Mouse (Mus musculus) liver, embryonic 18 days (tissue): ENCODE measurements around the gene Ncmap. TPM values are rescaled to one million over a fixed set of nuclear protein-coding genes. Genes with fewer than 3 reads are reported as not detected.

ENCODE experiments used
- polyA plus RNA-seq: library from polyadenylated mRNA; depleted of rRNA; stranded (reverse); fragments of >200 nt; gene quantifications from 2 replicates; pipeline ENCODE4 v1.2.3, GENCODE M21; 2012; rRNA removed

The Ncmap gene
- polyA plus RNA-seq = 0.02 and 0.13 TPM in 2 replicates

DNA sequence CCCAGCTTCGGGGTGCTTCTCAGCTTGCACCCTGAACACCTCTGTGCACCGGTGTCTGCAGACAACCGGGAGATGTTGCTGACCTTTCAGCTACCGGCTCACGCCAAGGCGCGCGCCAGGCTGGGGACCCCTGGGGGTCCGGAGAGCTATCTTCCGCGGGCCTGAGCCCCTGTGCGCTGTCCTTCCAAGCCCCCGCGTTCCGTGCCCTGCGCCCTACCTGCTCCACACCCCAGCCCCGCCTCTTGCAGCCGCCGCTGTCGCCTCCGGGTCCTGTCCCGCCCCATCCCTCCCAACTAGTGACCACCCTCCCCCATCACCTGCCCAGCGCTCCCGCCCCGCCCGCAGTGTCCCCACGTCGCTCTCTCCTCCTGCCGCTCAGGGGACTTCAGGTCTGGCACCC, at the start of gene Ncmap:
Ncmap (minus strand) TSS at position 237 of the 400 bp plus-strand sequence.

DNA sequence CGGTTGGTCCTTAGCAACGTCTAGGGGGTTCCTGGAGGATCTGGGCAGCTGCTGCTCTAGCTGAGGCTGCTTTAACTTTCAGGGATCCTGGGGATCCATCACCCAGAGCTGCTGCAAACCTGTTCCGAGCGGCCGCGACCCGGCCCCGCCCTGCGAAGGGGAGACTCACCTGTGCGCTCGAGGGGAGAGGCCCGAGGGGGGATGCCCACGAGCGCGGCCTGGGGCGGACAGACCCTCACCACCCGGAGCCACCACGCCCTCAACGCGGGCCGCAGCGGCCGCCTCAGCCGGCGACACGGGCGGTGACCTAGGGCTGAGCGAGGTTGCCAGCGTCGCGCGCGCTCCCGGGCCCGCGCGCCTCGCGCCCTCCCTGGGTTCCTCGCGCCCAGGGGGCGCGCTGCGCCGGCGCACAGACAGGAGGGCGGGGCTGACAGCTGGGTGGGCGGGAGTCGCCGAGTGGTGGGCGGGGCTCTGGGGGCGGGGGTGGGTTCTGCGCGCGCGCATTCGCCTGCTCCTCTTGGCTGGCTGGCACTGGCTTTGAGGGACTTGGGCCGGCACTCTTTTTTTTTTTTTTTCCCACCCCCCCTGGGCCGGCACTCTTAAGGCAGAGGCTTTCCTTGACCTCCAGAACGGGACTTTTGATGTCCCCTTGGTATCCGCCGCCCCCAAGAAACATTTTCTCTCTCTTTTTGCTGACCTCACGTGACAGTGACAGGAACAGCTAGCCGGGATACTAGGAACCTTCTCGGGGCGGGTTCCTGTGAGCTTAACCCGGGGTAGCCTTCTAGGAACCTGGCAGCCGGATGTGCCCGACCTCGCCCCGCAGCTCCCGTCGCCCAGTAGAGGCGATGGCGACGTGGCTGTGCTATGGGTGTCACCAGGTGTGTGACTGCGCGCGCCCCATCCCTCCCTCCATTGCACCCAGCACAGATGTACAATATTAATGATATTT, 35.7 kb upstream of the Ncmap start, which contains the start of gene Rcan3:
Rcan3 (minus strand) TSS at position 411 of the 952 bp plus-strand sequence.

DNA sequence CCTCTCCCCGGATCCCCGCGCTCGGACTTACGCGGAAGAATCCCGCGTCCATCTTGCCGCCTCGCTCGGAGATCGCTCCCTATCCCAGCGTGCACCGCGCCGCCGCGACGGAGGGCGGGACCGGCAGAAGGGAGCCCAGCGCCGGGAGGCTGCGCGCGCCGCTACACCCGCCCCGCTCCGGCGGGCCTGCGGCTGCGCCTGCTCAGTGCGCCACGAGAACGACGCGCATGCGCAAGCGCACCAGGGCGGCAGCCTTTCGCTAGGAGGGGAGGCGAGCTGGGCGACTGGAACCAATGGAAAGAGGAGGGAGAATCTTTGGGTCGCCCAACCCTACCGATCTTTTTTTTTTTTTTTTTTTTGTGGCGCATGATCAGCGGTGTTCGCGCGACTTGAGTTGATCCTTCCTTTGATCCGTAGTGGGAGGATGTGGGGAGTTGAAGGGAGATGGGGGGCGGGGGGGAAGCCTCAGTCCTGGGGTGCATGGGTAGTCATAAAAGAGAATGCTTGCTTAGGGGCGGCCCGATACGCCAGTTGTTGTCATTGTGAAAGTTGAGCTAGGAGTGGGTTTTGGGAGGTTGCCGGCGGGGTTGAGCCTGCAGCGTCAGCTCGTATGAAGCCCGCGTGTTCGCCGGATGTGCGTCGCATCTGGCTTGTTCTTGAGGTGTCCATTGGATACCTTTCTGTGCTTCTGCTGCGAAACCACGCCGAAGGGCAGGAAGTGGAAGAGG, 44.8 kb downstream of the Ncmap start, which contains the start of gene Srrm1:
Srrm1 (minus strand) TSS at position 256 of the 728 bp plus-strand sequence.

Other genes with a start within 250 kb of the Ncmap start
- gene Clic4, start 125.4 kb downstream of the Ncmap start, polyA plus RNA-seq = 29.7 and 33.7 TPM in 2 replicates
- 22.8 and 31.0 TPM in 2 replicates for gene Srrm1, start 44.9 kb downstream of the Ncmap start, polyA plus RNA-seq
- 2.4 and 2.5 TPM in 2 replicates for gene Rcan3, start 35.6 kb upstream of the Ncmap start, polyA plus RNA-seq
- gene Stpg1, start 96.6 kb upstream of the Ncmap start, polyA plus RNA-seq = 0.01 TPM in 1 of 2 replicates, not detected in the other
- 2.3 and 2.8 TPM in 2 replicates for gene Nipal3, start 96.8 kb upstream of the Ncmap start, polyA plus RNA-seq
- gene Grhl3, start 175.4 kb upstream of the Ncmap start, polyA plus RNA-seq = 0.37 and 0.45 TPM in 2 replicates